ENCODE assay signal across 12 mouse cellular contexts in genomic region chr9:37750319-37751075, GRCm38 (mm10). TPM values are rescaled to one million over a fixed set of nuclear protein-coding genes. Genes with fewer than 3 reads are reported as not detected.
DNase-seq lines count a peak whose midpoint lies in the region; ATAC-seq lines count a peak whose summit lies in the region.
"Had no signal": no experiment of that assay in that cellular context is flagged by ENCODE, and none has a peak within 500 bp of the region (broad histone marks: within the 10 kb centered on the region; RNA-seq: fewer than 3 reads in every experiment).

No protein-coding gene starts in this region.

- H3K9ac ChIP-seq in kidney, embryonic 15.5 days: no peak overlapping the region
- H3K9ac ChIP-seq in hindbrain, embryonic 13.5 days: peak overlapping the region; percentile 6; the same call in 1 of the 2 replicates
- H3K9ac ChIP-seq in midbrain, embryonic 13.5 days (replicated peaks): no peak overlapping the region
- H3K9ac ChIP-seq: liver, embryonic 14.5 days had no signal

- H3K4me2 ChIP-seq in kidney, embryonic 15.5 days: no peak overlapping the region
- H3K4me2 ChIP-seq in hindbrain, embryonic 13.5 days: no peak overlapping the region
- peak overlapping the region; percentile 18; the same call in 1 of the 2 replicates for H3K4me2 ChIP-seq in midbrain, embryonic 13.5 days (replicated peaks)

- H3K4me3 ChIP-seq in kidney, embryonic 15.5 days (replicated peaks): no peak overlapping the region
- no peak overlapping the region for H3K4me3 ChIP-seq in hindbrain, embryonic 13.5 days
- no peak overlapping the region for H3K4me3 ChIP-seq in midbrain, embryonic 13.5 days (replicated peaks)

- H3K27ac ChIP-seq in kidney, embryonic 15.5 days: no peak overlapping the region
- H3K27ac ChIP-seq in hindbrain, embryonic 13.5 days: 0 out of 2 replicates have a peak overlapping the region, but pooled peaks have one; percentile 18
- H3K27ac ChIP-seq in midbrain, embryonic 13.5 days: peak overlapping the region; percentile 45
- H3K27ac ChIP-seq: liver, embryonic 14.5 days had no signal

- H3K9me3 ChIP-seq in kidney, embryonic 15.5 days (replicated peaks): no peaks in the 10 kb centered on the region
- H3K9me3 ChIP-seq in hindbrain, embryonic 13.5 days: no peaks in the 10 kb centered on the region
- H3K9me3 ChIP-seq in midbrain, embryonic 13.5 days: no peaks in the 10 kb centered on the region

- H3K36me3 ChIP-seq in kidney, embryonic 15.5 days: no peaks in the 10 kb centered on the region
- H3K36me3 ChIP-seq in hindbrain, embryonic 13.5 days: no peaks in the 10 kb centered on the region
- H3K36me3 ChIP-seq in midbrain, embryonic 13.5 days: no peaks in the 10 kb centered on the region

- H3K27me3 ChIP-seq in kidney, embryonic 15.5 days: no peaks in the 10 kb centered on the region
- no peaks in the 10 kb centered on the region for H3K27me3 ChIP-seq in hindbrain, embryonic 13.5 days
- no peaks in the 10 kb centered on the region for H3K27me3 ChIP-seq in midbrain, embryonic 13.5 days

- 41% methylated on average over 7 of the region's 7 CpGs for WGBS in kidney, embryonic 15.5 days
- 21% methylated on average over 7 of the region's 7 CpGs for WGBS in hindbrain, embryonic 13.5 days
- 24% methylated on average over 7 of the region's 7 CpGs for WGBS in midbrain, embryonic 13.5 days

- 0 out of 2 replicates have a peak, but pooled peaks have one; percentile 22 for ATAC-seq in kidney, embryonic 15.5 days (replicated peaks; ENCODE audit: low FRiP score)
- ATAC-seq in hindbrain, embryonic 13.5 days (ENCODE audit: low FRiP score): peak; percentile 73
- ATAC-seq in midbrain, embryonic 13.5 days: peak; percentile 84
- ATAC-seq in megakaryocyte, adult 5-6 weeks (ENCODE audit: poor library complexity, severe bottlenecking): no peak

- DNase-seq in kidney, adult 18-20 months: no peak
- DNase-seq in telencephalon, adult 2 months (ENCODE audit: low read depth, low spot score): peak; percentile 49
- DNase-seq in Muller cell, postnatal 12 days (ENCODE audit: inconsistent ontology term): no peak
- no peak for DNase-seq in kidney, postnatal 10 days
- DNase-seq: adrenal gland, postnatal 14 days had no signal

- H3K4me1 ChIP-seq in kidney, embryonic 15.5 days: no peaks in the 10 kb centered on the region
- peaks cover 11% of the 10 kb centered on the region for H3K4me1 ChIP-seq in hindbrain, embryonic 13.5 days (replicated peaks)
- H3K4me1 ChIP-seq in midbrain, embryonic 13.5 days (replicated peaks): peaks cover 15% of the 10 kb centered on the region

RNA-seq across cellular contexts. Expression of gene Olfr874, which starts 5.6 kb away (rescaled TPM):
- not detected in 2 replicates for polyA plus RNA-seq in kidney, embryonic 15.5 days (2015; fragmentation: Nextera tagmentation; extraction: Ambion mirVana)
- polyA plus RNA-seq in hindbrain, embryonic 13.5 days (2015; fragmentation: Nextera tagmentation; extraction: Ambion mirVana): not detected in 2 replicates
- polyA plus RNA-seq in midbrain, embryonic 13.5 days (2015; fragmentation: Nextera tagmentation; extraction: Ambion mirVana): not detected in 2 replicates
- total RNA-seq in megakaryocyte, adult 5-6 weeks (2015): not detected in 2 replicates
- not detected in 2 replicates for total RNA-seq in megakaryocyte, adult 5-6 weeks (2017)
- total RNA-seq: adrenal gland, postnatal 14 days; neutrophil, adult 5-6 weeks had no signal
- polyA plus RNA-seq: liver, embryonic 14.5 days had no signal

RNA-seq across cellular contexts. Expression of gene Olfr875, which starts 21.2 kb away (rescaled TPM):
- polyA plus RNA-seq in kidney, embryonic 15.5 days (2015; fragmentation: Nextera tagmentation; extraction: Ambion mirVana): not detected in 2 replicates
- polyA plus RNA-seq in hindbrain, embryonic 13.5 days (2015; fragmentation: Nextera tagmentation; extraction: Ambion mirVana): not detected in 2 replicates
- polyA plus RNA-seq in midbrain, embryonic 13.5 days (2015; fragmentation: Nextera tagmentation; extraction: Ambion mirVana): not detected in 2 replicates
- total RNA-seq in megakaryocyte, adult 5-6 weeks (2015): not detected in 2 replicates
- total RNA-seq in megakaryocyte, adult 5-6 weeks (2017): not detected in 2 replicates
- total RNA-seq: adrenal gland, postnatal 14 days; neutrophil, adult 5-6 weeks had no signal
- polyA plus RNA-seq: liver, embryonic 14.5 days had no signal

RNA-seq across cellular contexts. Expression of gene Olfr160, which starts 34.4 kb away (rescaled TPM):
- not detected in 2 replicates for polyA plus RNA-seq in kidney, embryonic 15.5 days (2015; fragmentation: Nextera tagmentation; extraction: Ambion mirVana)
- polyA plus RNA-seq in hindbrain, embryonic 13.5 days (2015; fragmentation: Nextera tagmentation; extraction: Ambion mirVana): not detected in 2 replicates
- not detected in 2 replicates for polyA plus RNA-seq in midbrain, embryonic 13.5 days (2015; fragmentation: Nextera tagmentation; extraction: Ambion mirVana)
- not detected in 2 replicates for total RNA-seq in megakaryocyte, adult 5-6 weeks (2015)
- not detected in 2 replicates for total RNA-seq in megakaryocyte, adult 5-6 weeks (2017)
- total RNA-seq: adrenal gland, postnatal 14 days; neutrophil, adult 5-6 weeks had no signal
- polyA plus RNA-seq: embryonic facial prominence, embryonic 14.5 days; liver, embryonic 14.5 days had no signal

RNA-seq across cellular contexts. Expression of gene Olfr876, which starts 52.3 kb away (rescaled TPM):
- not detected in 2 replicates for polyA plus RNA-seq in kidney, embryonic 15.5 days (2015; fragmentation: Nextera tagmentation; extraction: Ambion mirVana)
- polyA plus RNA-seq in hindbrain, embryonic 13.5 days (2015; fragmentation: Nextera tagmentation; extraction: Ambion mirVana): not detected in 2 replicates
- polyA plus RNA-seq in midbrain, embryonic 13.5 days (2015; fragmentation: Nextera tagmentation; extraction: Ambion mirVana): not detected in 2 replicates
- total RNA-seq in megakaryocyte, adult 5-6 weeks (2015): not detected in 2 replicates
- total RNA-seq in megakaryocyte, adult 5-6 weeks (2017): not detected in 2 replicates
- total RNA-seq: adrenal gland, postnatal 14 days; neutrophil, adult 5-6 weeks had no signal
- polyA plus RNA-seq: liver, embryonic 14.5 days had no signal
